Mouse (Mus musculus): ENCODE measurements around the gene Ythdc1. TPM values are rescaled to one million over a fixed set of nuclear protein-coding genes. Genes with fewer than 3 reads are reported as not detected.
A peak's percentile ranks its signal among the peaks of the same experiment; 100 is the strongest.

Ythdc1 gene
- polyA plus RNA-seq (2015; fragmentation: Nextera tagmentation; extraction: Ambion mirVana), result 32.4 and 38.4 TPM in 2 replicates

DNA sequence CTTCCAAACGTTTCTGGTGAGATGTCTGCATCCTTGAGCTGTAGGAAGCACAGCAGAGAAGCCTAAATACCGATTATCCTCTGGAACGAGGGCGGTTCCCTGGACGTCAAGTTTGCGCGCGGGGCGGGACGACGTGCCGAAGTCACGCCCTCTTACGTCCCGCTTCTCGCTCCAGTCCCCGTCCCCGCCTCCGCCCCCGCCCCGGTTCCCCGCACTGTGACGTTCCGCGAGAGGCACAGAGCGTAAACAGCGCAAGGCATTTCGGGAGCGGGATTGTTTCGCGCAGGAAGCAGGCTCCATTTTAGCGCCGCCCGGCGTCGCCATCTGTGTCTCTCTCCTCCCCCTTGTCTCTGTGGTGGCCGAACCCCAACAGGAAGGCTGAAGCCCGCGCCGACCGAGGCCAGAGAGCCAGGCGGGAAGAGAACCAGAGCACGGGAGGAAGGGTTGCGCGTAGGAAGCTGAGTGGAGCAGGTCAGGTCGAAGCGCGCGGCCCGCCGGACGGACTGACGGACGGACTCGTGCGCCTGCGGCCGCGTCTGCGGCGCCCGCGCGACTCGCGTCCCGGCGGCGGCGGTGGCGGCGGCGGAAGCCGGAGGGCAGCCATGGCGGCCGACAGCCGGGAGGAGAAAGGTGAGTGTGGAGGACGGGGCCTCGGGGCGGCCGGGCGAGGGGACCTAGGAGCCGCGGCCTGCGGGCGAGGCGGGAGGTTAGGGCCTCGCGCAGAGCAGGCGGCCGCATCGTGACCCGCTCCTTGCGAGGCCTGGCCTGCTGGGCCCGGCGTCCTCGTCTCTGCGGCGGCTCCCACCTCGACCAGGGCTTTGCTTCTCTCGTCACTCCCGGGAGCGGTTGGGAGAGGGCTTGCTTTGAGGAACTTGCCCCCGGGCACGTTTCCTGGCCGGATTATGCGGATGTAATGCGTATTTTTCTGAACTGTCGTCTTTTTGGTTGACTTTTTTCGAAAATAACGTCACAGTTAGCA is at the start of gene Ythdc1:
Gene Ythdc1 (plus strand): TSS at position 260 of the 979 bp plus-strand sequence.
- Histone ChIP-seq H3K27ac (ENCODE audit: low read length) (peak within 1 kb of the TSS; percentile 99), H3K36me3 (ENCODE audit: control insufficient read depth, insufficient read depth, low read length) (no peaks in the 10 kb centered on the region), H3K9ac (ENCODE audit: low read depth, low read length) (peak within 1 kb of the TSS; percentile 99), H3K27me3 (ENCODE audit: control insufficient read depth, insufficient read depth, low read depth, low read length) (no peaks in the 10 kb centered on the region), H3K4me1 (ENCODE audit: control insufficient read depth, insufficient read depth, low read length) (peaks cover 16% of the 10 kb centered on the region), H3K4me3 (ENCODE audit: low read depth, low read length) (peak within 1 kb of the TSS; percentile 99), H3K4me2 (ENCODE audit: low read length) (peak within 1 kb of the TSS; percentile 89), H3K9me3 (replicated peaks; ENCODE audit: control insufficient read depth, low read length, poor library complexity, severe bottlenecking) (no peaks in the 10 kb centered on the region)
- 1% methylated on average over 71 of the region's 111 CpGs for WGBS
- ATAC-seq, result peak; percentile 100

DNA sequence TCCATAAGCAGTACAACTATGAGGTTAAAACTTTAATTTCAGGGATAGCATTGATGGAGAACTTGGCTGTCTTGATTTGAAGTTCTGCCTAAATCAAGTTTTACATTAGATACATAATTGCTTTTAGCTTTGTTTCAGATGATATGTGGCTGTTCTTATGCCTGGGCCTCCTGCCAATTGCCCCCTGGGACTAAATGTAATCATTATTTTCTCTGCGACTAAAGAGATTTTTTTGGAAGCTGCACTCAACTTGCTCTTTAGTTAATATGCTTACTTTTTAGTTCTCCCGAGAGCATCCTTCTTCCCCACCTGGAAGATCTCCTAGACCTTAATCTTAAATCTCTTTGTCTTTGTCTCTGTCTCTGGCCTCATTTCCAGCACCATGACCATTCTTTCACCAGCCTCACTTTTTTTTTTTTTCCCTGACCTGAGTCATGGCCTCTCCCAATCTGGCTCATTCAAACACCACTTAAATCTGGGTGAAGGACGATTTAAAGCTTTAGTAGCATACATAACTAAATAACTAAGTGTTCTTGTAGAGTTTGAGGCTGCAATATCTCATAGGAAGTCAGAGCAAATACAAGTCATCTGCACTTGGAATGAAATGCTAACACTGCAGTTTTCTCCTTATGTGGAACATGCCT is 34.9 kb upstream of the Ythdc1 start:
- H3K36me3 ChIP-seq (ENCODE audit: control insufficient read depth, insufficient read depth, low read length), result no peaks in the 10 kb centered on the region
- whole genome bisulfite sequencing, result 33% methylated on average over 3 of the region's 3 CpGs
- ATAC-seq, result no peak

DNA sequence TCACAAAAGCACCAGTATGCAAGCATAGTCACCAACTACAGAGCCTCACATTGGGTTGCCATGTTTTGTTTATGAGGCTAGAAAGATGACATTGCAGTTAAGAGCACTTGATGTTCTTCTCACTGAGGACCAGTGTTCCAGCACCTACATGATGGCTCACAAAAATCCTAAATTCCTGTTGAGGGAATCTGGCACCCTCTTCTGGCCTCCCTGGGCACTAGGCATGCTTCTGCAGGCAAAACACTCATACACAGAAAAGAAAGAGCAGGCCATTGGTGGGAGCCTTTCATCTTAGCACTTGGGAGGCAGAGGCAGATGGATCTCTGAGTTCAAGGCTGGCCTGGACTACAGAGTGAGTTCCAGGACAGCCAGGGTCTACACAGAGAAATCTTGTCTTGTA is 33.0 kb upstream of the Ythdc1 start:
- Histone ChIP-seq H3K4me1 (ENCODE audit: control insufficient read depth, insufficient read depth, low read length) (no peaks in the 10 kb centered on the region), H3K4me2 (ENCODE audit: low read length) (no peak overlapping the region), H3K9ac (ENCODE audit: low read depth, low read length) (no peak overlapping the region), H3K27ac (ENCODE audit: low read length) (no peak overlapping the region), H3K4me3 (ENCODE audit: low read depth, low read length) (no peak overlapping the region), H3K36me3 (ENCODE audit: control insufficient read depth, insufficient read depth, low read length) (no peaks in the 10 kb centered on the region), H3K27me3 (ENCODE audit: control insufficient read depth, insufficient read depth, low read depth, low read length) (no peaks in the 10 kb centered on the region), H3K9me3 (replicated peaks; ENCODE audit: control insufficient read depth, low read length, poor library complexity, severe bottlenecking) (no peaks in the 10 kb centered on the region)
- no peak for ATAC-seq

More for the DNA sequence above, 34.9 kb upstream of the Ythdc1 start:
- no peaks in the 10 kb centered on the region for H3K27me3 ChIP-seq (ENCODE audit: control insufficient read depth, insufficient read depth, low read depth, low read length)
- H3K4me3 ChIP-seq (ENCODE audit: low read depth, low read length), result no peak overlapping the region
- no peak overlapping the region for H3K9ac ChIP-seq (ENCODE audit: low read depth, low read length)
- H3K4me1 ChIP-seq (ENCODE audit: control insufficient read depth, insufficient read depth, low read length), result no peaks in the 10 kb centered on the region
- H3K9me3 ChIP-seq (replicated peaks; ENCODE audit: control insufficient read depth, low read length, poor library complexity, severe bottlenecking), result no peaks in the 10 kb centered on the region
- H3K27ac ChIP-seq (ENCODE audit: low read length), result no peak overlapping the region
- no peak overlapping the region for H3K4me2 ChIP-seq (ENCODE audit: low read length)

DNA sequence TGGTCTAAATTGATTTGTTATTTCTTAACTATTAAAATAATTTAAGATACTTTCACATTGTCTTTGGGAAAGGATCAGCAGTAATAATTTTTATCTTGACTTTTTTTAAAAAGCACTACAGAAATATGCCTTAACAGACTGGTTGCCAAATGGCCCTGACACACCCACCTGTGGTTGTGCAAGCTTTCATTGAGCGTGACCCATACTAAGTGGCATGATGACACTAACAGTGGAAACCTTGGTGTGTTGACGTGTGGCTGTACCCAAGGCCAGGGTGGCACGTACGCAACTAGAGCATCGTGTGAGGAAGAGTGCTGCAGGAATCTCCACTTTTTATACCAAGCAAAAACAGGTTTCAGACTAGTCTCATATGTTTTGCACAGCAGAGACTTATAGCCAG is 27.1 kb upstream of the Ythdc1 start:
- Histone ChIP-seq H3K4me3 (ENCODE audit: low read depth, low read length) (no peak overlapping the region), H3K4me2 (ENCODE audit: low read length) (no peak overlapping the region), H3K36me3 (ENCODE audit: control insufficient read depth, insufficient read depth, low read length) (no peaks in the 10 kb centered on the region), H3K9me3 (replicated peaks; ENCODE audit: control insufficient read depth, low read length, poor library complexity, severe bottlenecking) (0 out of 2 replicates have a peak, but pooled peaks cover 3% of the 10 kb centered on the region), H3K27me3 (ENCODE audit: control insufficient read depth, insufficient read depth, low read depth, low read length) (no peaks in the 10 kb centered on the region), H3K9ac (ENCODE audit: low read depth, low read length) (no peak overlapping the region), H3K4me1 (ENCODE audit: control insufficient read depth, insufficient read depth, low read length) (no peaks in the 10 kb centered on the region), H3K27ac (ENCODE audit: low read length) (no peak overlapping the region)
- no peak for ATAC-seq
- 92% methylated on average over 5 of the region's 5 CpGs for WGBS

DNA sequence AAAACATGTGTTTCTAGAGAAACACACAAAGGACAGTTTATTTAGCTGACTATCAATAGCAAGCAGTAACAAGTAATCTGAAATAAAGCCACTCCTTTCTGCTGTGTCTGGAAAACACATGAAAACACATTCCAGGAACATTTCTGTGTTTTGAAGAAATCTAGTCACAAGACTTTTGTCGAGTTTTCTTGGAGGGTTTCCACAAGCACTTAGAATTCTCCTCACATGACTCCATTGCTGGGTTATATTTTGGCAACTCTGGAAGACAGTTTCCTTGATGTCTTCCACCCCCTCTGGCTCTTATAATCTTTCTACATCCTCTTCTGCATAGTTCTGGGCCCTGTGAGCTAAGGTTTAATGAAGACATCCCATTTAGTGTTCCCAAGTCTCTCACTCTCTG is 25.6 kb upstream of the Ythdc1 start:
- Histone ChIP-seq H3K4me2 (ENCODE audit: low read length) (no peak overlapping the region), H3K9ac (ENCODE audit: low read depth, low read length) (no peak overlapping the region), H3K36me3 (ENCODE audit: control insufficient read depth, insufficient read depth, low read length) (no peaks in the 10 kb centered on the region), H3K4me3 (ENCODE audit: low read depth, low read length) (no peak overlapping the region), H3K27ac (ENCODE audit: low read length) (no peak overlapping the region), H3K9me3 (replicated peaks; ENCODE audit: control insufficient read depth, low read length, poor library complexity, severe bottlenecking) (0 out of 2 replicates have a peak, but pooled peaks cover 3% of the 10 kb centered on the region), H3K4me1 (ENCODE audit: control insufficient read depth, insufficient read depth, low read length) (no peaks in the 10 kb centered on the region), H3K27me3 (ENCODE audit: control insufficient read depth, insufficient read depth, low read depth, low read length) (no peaks in the 10 kb centered on the region)
- WGBS, result 88% methylated on average over 1 of the region's 1 CpGs
- no peak for ATAC-seq

DNA sequence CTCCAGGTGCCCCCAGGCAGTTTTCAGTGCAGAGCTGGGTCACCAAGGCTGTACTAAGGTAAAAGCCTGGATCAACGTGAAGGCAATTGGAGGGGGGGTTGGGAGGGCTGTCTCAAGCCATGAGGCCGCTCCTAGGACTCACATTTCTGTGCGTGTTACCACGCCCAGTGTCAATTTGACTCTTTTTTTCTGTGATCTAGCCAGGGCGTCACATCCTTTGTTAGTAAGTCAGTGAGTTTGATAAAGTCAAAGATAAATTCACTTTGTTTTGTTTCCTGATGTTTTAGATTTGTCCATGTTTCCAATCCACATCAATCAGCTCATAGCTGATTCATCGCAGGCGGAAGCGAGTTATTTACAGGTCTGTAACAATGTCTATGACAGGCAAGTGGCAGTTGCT is 21.0 kb upstream of the Ythdc1 start:
- H3K9ac ChIP-seq (ENCODE audit: low read depth, low read length), result no peak overlapping the region
- WGBS, result 74% methylated on average over 8 of the region's 8 CpGs

DNA sequence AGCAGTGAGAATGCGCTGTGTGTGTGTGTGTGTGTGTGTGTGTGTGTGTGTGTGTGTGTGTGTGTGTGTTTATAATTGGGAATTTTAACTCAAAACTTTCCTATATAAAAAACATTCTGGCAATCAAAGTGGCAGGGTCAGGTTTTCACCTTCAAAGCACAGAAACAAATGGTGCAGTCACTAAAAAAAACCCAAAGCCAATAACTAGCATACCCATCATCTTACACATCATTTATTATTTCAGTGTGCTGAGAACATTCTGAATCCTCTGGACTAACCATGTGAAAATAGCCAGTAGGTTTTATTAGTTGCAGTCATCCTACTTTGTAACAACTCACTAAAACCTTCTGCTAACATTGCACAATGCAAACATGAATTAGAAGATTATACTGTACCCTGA is 19.8 kb upstream of the Ythdc1 start:
- Histone ChIP-seq H3K27ac (ENCODE audit: low read length) (no peak overlapping the region), H3K36me3 (ENCODE audit: control insufficient read depth, insufficient read depth, low read length) (no peaks in the 10 kb centered on the region), H3K4me1 (ENCODE audit: control insufficient read depth, insufficient read depth, low read length) (no peaks in the 10 kb centered on the region), H3K4me3 (ENCODE audit: low read depth, low read length) (no peak overlapping the region), H3K9ac (ENCODE audit: low read depth, low read length) (no peak overlapping the region), H3K27me3 (ENCODE audit: control insufficient read depth, insufficient read depth, low read depth, low read length) (no peaks in the 10 kb centered on the region), H3K9me3 (replicated peaks; ENCODE audit: control insufficient read depth, low read length, poor library complexity, severe bottlenecking) (no peaks in the 10 kb centered on the region), H3K4me2 (ENCODE audit: low read length) (no peak overlapping the region)
- WGBS, result 86% methylated on average over 1 of the region's 1 CpGs
- no peak for ATAC-seq

More for the DNA sequence above, 21.0 kb upstream of the Ythdc1 start:
- no peak overlapping the region for H3K4me2 ChIP-seq (ENCODE audit: low read length)
- H3K4me1 ChIP-seq (ENCODE audit: control insufficient read depth, insufficient read depth, low read length), result no peaks in the 10 kb centered on the region
- no peaks in the 10 kb centered on the region for H3K36me3 ChIP-seq (ENCODE audit: control insufficient read depth, insufficient read depth, low read length)
- no peak overlapping the region for H3K27ac ChIP-seq (ENCODE audit: low read length)
- ATAC-seq, result no peak
- H3K27me3 ChIP-seq (ENCODE audit: control insufficient read depth, insufficient read depth, low read depth, low read length), result no peaks in the 10 kb centered on the region
- no peak overlapping the region for H3K4me3 ChIP-seq (ENCODE audit: low read depth, low read length)
- H3K9me3 ChIP-seq (replicated peaks; ENCODE audit: control insufficient read depth, low read length, poor library complexity, severe bottlenecking), result 0 out of 2 replicates have a peak, but pooled peaks cover 3% of the 10 kb centered on the region

DNA sequence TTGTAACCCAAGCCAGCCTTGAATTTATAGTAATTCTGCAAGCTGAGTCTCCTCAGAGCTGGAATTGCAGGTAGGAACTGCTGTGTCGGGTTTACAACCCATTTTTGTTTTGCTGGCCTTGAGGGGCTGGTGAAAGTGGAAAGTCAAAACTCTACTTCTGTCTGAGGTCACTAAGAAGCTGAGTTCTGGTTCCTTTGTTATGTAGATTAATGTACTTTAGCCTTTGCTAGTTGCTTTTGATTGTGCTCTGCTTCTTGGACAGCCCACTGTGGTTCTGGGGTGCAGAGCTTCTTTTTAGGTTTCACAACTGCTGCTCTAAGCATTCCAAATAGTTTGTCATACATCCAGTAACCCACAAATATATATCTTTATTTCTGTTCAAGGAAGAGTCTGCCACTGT is 17.2 kb upstream of the Ythdc1 start:
- no peaks in the 10 kb centered on the region for H3K27me3 ChIP-seq (ENCODE audit: control insufficient read depth, insufficient read depth, low read depth, low read length)
- no peaks in the 10 kb centered on the region for H3K4me1 ChIP-seq (ENCODE audit: control insufficient read depth, insufficient read depth, low read length)
- H3K4me3 ChIP-seq (ENCODE audit: low read depth, low read length), result no peak overlapping the region
- H3K27ac ChIP-seq (ENCODE audit: low read length), result no peak overlapping the region
- H3K9ac ChIP-seq (ENCODE audit: low read depth, low read length), result no peak overlapping the region
- no peaks in the 10 kb centered on the region for H3K36me3 ChIP-seq (ENCODE audit: control insufficient read depth, insufficient read depth, low read length)
- 43% methylated on average over 1 of the region's 1 CpGs for WGBS
- H3K9me3 ChIP-seq (replicated peaks; ENCODE audit: control insufficient read depth, low read length, poor library complexity, severe bottlenecking), result no peaks in the 10 kb centered on the region
- ATAC-seq, result no peak
- H3K4me2 ChIP-seq (ENCODE audit: low read length), result no peak overlapping the region

DNA sequence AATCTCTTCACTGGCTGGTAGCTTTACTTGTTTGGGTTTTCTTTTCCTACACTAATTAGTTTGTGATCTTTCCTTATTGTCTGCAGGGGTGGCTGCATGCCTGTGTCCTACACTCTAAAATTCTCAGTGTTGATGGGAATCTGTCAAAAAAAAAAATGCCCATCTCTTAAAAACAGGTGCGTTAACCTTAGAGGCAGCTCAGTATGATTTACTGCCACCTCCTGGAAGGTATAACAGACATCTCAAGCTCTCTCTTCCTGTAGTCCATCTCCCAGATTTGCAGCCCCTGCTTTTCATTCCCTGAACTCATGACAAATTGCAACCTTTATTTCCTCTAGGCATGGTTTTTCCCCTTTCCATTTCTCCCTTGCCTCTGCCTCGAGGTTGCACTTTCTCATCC is 14.1 kb upstream of the Ythdc1 start:
- Histone ChIP-seq H3K27ac (ENCODE audit: low read length) (no peak overlapping the region), H3K27me3 (ENCODE audit: control insufficient read depth, insufficient read depth, low read depth, low read length) (no peaks in the 10 kb centered on the region), H3K36me3 (ENCODE audit: control insufficient read depth, insufficient read depth, low read length) (no peaks in the 10 kb centered on the region), H3K4me2 (ENCODE audit: low read length) (no peak overlapping the region), H3K9me3 (replicated peaks; ENCODE audit: control insufficient read depth, low read length, poor library complexity, severe bottlenecking) (no peaks in the 10 kb centered on the region), H3K4me3 (ENCODE audit: low read depth, low read length) (no peak overlapping the region), H3K4me1 (ENCODE audit: control insufficient read depth, insufficient read depth, low read length) (no peaks in the 10 kb centered on the region), H3K9ac (ENCODE audit: low read depth, low read length) (no peak overlapping the region)
- 87% methylated on average over 2 of the region's 2 CpGs for WGBS
- ATAC-seq, result no peak
